Mouse (Mus musculus) regulatory T cell (primary cell): ENCODE measurements around the gene Plcl1.

ENCODE experiments used
- in situ Hi-C: fragments of 300-600 bp; cut with MboI, MseI; formaldehyde crosslinking; loops from one replicate; pipeline ENCODE4 v1.15.1; 2025; ENCODE audit warnings: high pct_unique_total_duplicates

The Plcl1 gene

DNA sequence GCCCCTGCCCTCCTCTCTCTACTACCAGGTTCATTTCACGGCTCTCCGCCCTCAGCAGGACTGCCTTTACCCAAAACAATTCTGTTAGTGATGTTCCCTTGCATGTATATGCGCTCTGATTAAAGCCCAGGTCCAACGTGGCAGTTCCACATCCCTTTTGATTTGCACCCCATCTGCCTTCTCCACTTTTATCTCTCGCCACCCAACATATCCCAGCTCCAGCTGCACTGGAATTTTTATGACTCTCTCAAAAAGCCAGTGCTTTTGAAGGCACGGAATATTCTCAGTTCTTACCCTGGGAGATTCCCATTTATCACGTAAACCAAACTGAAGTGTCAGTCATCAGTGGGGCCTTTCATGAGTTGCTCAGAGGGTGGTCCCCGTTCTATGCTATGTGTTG lies 200.7 kb downstream of the Plcl1 start:
- in situ Hi-C loops = no loop called here

DNA sequence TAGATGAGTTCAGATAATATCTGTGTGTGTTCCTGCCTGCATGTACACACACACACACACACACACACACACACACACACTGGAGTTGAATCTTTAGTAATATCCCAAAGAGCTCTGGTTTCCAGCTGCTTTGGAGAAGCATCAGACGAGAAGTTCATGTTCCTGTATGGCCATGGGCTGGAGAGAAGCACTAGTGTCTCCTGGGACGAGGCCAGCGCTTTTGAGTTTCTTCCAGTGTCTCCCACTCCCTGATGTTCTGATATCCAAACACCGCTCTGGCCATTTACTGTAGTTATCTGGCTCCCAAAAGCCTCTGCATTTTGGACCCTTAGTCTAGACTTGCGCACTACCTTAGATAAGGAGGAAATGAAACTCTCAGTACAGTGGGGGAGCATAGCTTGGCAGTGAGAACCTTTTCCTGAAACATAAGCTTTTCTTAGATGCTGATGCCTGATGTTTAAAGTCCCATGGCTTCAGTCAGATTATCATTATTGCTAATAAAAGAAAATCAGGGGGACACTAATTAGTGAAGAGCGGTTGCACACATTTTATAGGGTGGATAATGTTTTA lies 207.1 kb downstream of the Plcl1 start:
- in situ Hi-C loops = no loop called here

GRCm38 (mm10) chr1:55617857-55618256 lies 212.1 kb downstream of the Plcl1 start:
- in situ Hi-C loops = no loop called here

DNA sequence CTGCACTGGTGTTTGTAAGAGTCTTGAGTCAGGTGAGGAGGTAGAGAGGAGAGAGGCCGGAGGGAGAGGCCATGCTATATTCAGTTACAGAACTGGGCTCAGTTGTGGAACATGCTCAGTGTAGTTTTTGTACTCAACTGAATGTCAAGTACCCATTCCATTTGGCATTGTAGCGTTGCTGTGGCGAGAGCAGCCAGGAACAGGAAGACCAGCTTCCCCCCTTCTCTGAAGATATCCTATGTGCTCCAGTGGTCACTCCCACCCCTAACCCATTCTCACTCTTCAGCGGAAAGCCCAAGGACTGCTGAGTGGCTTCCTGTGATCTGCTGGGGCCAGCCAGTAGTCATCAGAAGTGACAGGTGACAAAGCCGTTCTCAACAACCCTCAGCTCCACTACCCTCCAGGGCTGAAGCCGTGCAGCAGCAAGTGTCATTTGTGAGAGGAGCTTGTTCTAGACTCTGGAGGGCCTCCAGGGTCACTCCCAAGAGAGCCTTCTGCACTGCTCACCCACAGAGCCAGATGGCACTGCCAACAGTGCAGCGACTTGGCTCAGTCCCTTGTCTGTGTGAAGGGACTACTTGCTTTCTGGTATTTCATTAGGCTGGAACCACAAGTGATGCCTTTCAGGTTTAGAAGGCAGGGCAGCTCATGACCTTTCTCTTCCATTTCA lies 213.0 kb downstream of the Plcl1 start:
- in situ Hi-C loops = no loop called here

- in situ Hi-C loops = no loop called here
These were observed 225.8 kb downstream of the Plcl1 start for GRCm38 (mm10) chr1:55631496-55631895.

GRCm38 (mm10) chr1:55632024-55632423 lies 226.3 kb downstream of the Plcl1 start:
- in situ Hi-C loops = no loop called here

GRCm38 (mm10) chr1:55633326-55633725 lies 227.6 kb downstream of the Plcl1 start:
- in situ Hi-C loops = no loop called here

DNA sequence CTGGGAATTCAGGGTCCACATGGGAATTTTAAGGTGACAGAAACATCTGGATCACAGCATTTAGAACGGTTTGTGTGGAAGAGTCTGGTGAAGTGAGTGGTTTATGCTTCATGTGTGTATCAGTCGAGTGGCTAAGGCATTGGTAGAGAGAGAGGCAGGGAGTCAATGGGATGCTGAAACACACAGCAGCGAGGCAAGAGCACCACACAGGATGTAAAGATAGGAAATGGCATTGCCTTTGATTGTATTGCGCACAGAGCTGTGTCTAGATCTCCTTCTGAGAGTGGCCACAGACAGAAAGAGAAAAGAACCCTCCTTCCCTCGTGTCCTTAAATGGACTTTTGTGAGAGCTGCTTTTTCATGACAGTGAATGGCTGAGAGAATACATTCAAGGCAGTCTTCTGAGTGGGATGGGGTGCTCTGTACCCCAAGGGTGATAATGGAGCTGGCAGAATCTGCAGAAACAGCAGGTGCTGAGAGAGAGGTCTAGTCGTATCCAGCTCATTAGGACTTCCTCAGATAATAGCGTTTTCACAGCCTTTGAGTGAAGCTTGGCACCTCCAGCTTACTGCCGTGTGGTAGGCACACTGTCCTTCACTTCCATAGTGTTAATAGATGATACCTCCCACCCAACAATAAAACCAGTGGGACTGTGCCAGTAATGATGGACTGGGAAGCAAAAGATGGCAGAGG lies 253.9 kb downstream of the Plcl1 start:
- in situ Hi-C loops = no loop called here

GRCm38 (mm10) chr1:55661381-55661780 lies 255.7 kb downstream of the Plcl1 start:
- in situ Hi-C loops = no loop called here

- in situ Hi-C loops = no loop called here
These were observed 259.6 kb downstream of the Plcl1 start for GRCm38 (mm10) chr1:55665137-55665827.

GRCm38 (mm10) chr1:55665828-55666673 lies 260.3 kb downstream of the Plcl1 start:
- in situ Hi-C loops = no loop called here

- in situ Hi-C loops = no loop called here
These were observed 261.1 kb downstream of the Plcl1 start for GRCm38 (mm10) chr1:55666798-55667197.

DNA sequence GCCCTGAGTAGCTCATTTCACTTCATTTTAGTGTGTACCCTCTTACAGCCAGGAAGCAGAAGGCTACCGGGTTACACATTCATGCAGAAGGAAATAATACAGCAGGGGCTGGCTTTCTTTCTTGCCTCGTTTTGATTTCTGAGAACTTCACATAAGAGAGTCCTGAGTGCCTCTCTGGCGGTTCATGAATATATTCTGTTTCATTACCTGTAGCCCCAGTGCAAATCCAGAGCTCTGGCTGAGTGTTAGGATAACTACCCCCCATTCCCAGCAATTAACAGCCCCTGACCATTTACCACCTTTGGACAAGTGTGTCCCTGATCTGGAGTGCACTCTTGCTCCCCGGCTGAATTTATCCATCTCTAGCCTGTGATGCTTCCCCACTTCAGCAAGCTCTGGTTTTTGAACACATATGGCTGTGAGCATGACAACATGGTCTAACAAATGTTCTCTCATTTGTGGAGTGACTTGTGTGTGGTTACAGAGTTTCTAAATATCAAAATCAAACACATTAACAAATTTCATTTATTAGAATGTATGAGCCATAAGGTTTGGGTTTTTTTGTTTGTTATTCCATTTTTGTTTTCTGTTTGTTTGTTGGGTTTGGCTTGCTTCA lies 263.0 kb downstream of the Plcl1 start:
- in situ Hi-C loops = no loop called here

- in situ Hi-C loops = loop anchor here (25.0 kb wide), 1 partner anchor 930 kb away; no protein-coding TSS in a partner anchor
These were observed 277.0 kb downstream of the Plcl1 start for GRCm38 (mm10) chr1:55682676-55683075.

GRCm38 (mm10) chr1:55686261-55686660 lies 280.5 kb downstream of the Plcl1 start:
- in situ Hi-C loops = loop anchor here (25.0 kb wide), 1 partner anchor 926 kb away; no protein-coding TSS in a partner anchor

DNA sequence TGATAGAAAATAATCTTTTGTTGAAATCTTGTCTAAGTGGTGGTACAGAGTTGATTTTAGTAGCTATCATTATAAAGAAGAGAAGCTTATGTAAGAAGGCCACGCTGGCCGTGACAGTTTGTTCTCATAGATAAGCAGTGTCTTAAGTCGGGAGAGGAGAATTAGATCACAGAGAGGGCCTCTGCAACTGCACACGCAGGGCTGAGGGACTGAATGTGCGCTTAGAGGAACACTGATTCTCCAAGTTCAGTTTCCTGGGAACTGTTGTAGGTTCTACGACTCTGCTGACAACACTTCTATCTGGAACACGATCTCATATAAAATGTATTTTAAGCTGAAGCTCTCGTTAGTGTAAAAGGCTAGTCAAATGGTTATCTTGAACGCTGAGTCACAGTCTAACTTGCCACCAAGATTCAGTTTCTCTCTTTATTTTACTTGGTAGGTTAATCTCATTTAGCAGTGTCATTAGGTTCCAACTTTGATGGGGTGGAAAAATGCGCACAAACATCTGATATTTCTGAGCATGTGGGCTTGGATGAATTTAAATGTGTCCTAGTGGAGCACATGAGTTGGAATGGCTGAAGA lies 288.0 kb downstream of the Plcl1 start:
- in situ Hi-C loops = loop anchor here (25.0 kb wide), 1 partner anchor 919 kb away; no protein-coding TSS in a partner anchor

GRCm38 (mm10) chr1:55696206-55696605 lies 290.5 kb downstream of the Plcl1 start:
- in situ Hi-C loops = loop anchor here (25.0 kb wide), 1 partner anchor 916 kb away; no protein-coding TSS in a partner anchor

DNA sequence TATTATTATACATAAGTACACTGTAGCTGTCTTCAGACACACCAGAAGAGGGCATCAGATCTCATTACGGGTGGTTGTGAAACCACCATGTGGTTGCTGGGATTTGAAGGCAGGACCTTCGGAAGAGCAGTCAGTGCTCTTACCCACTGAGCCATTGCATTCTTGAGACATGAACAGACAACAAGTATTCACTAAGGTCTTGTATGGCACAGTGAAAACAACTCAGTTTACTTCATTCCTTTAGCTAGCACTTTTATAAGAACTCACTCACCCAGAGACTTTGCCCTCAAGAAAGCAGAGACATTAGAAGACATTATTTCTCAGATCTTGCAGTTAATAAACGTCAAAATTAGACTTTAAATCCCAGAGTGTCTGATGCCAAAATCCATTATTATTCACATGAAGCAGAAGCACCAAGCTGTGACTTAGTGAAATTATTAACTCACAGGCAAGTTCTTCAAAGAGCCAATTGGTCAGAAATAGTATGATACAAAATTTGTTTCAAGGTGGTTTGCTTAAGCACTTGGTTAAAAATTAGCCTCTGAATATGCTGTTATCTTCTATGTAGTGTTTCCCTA lies 293.8 kb downstream of the Plcl1 start:
- in situ Hi-C loops = loop anchor here (25.0 kb wide), 1 partner anchor 913 kb away; no protein-coding TSS in a partner anchor

GRCm38 (mm10) chr1:55700016-55700415 lies 294.3 kb downstream of the Plcl1 start:
- in situ Hi-C loops = no loop called here

- in situ Hi-C loops = no loop called here
These were observed 295.0 kb downstream of the Plcl1 start for GRCm38 (mm10) chr1:55700726-55701125.
